Mouse (Mus musculus) retina, adult 2 months (tissue): ENCODE measurements around the gene Bpifb1.
"Not testable (repeated sequence)": the region's sequence is repeated elsewhere in the genome, so short reads cannot be mapped to it uniquely, and the experiment has no call there.

ENCODE experiments used
- DNase-seq: peaks from one replicate; pipeline ENCODE4 v3.0.0-alpha.2; 2012; ENCODE audit warnings: low read depth, low spot score

Bpifb1 gene

GRCm38 (mm10) chr2:154190546-154191258, at the start of gene Bpifb1:
Gene Bpifb1 (plus strand): TSS chr2:154190818.
- DNase-seq, result no peak

GRCm38 (mm10) chr2:154142580-154142979, 48.0 kb upstream of the Bpifb1 start, which contains the start of gene Bpifa1:
Gene Bpifa1 (plus strand): TSS chr2:154142880.
- no peak for DNase-seq

GRCm38 (mm10) chr2:154143735-154144134, 46.9 kb upstream of the Bpifb1 start:
- no peak for DNase-seq

GRCm38 (mm10) chr2:154147496-154147895, 43.1 kb upstream of the Bpifb1 start:
- no peak for DNase-seq

- DNase-seq, result peak; percentile 34
Observed at GRCm38 (mm10) chr2:154158433-154158832, 32.2 kb upstream of the Bpifb1 start.

GRCm38 (mm10) chr2:154162307-154162706, 28.3 kb upstream of the Bpifb1 start, which contains the start of gene Bpifa5:
Gene Bpifa5 (plus strand): TSS chr2:154162607.
- DNase-seq, result no peak

- DNase-seq, result no peak
Observed at GRCm38 (mm10) chr2:154163306-154163705, 27.3 kb upstream of the Bpifb1 start.

GRCm38 (mm10) chr2:154169172-154169571, 21.4 kb upstream of the Bpifb1 start:
- DNase-seq, result no peak

- DNase-seq, result no peak
Observed at GRCm38 (mm10) chr2:154171621-154172020, 19.0 kb upstream of the Bpifb1 start.

GRCm38 (mm10) chr2:154173313-154173712, 17.3 kb upstream of the Bpifb1 start:
- no peak for DNase-seq

GRCm38 (mm10) chr2:154181900-154182299, 8.7 kb upstream of the Bpifb1 start:
- DNase-seq, result not testable (repeated sequence)

GRCm38 (mm10) chr2:154183061-154183460, 7.6 kb upstream of the Bpifb1 start:
- not testable (repeated sequence) for DNase-seq

- DNase-seq, result no peak
Observed at GRCm38 (mm10) chr2:154185319-154185718, 5.3 kb upstream of the Bpifb1 start.

GRCm38 (mm10) chr2:154185748-154186147, 4.9 kb upstream of the Bpifb1 start:
- DNase-seq, result no peak

GRCm38 (mm10) chr2:154187468-154187867, 3.1 kb upstream of the Bpifb1 start:
- DNase-seq, result no peak

GRCm38 (mm10) chr2:154189877-154190434, 662 bp upstream of the Bpifb1 start:
- DNase-seq, result no peak

GRCm38 (mm10) chr2:154192141-154192540, 1.5 kb downstream of the Bpifb1 start:
- no peak for DNase-seq

- no peak for DNase-seq
Observed at GRCm38 (mm10) chr2:154193071-154193470, 2.5 kb downstream of the Bpifb1 start.

GRCm38 (mm10) chr2:154193994-154194504, 3.4 kb downstream of the Bpifb1 start:
- no peak for DNase-seq

GRCm38 (mm10) chr2:154197036-154197435, 6.4 kb downstream of the Bpifb1 start:
- DNase-seq, result no peak

- no peak for DNase-seq
Observed at GRCm38 (mm10) chr2:154204630-154205029, 14.0 kb downstream of the Bpifb1 start.

- no peak for DNase-seq
Observed at GRCm38 (mm10) chr2:154206908-154207307, 16.3 kb downstream of the Bpifb1 start.

- DNase-seq, result no peak
Observed at GRCm38 (mm10) chr2:154209112-154209511, 18.5 kb downstream of the Bpifb1 start.
